Mouse (Mus musculus): ENCODE measurements around the gene Echdc1. TPM values are rescaled to one million over a fixed set of nuclear protein-coding genes. Genes with fewer than 3 reads are reported as not detected.

Echdc1 gene
- total and polyA plus RNA-seq, 3 experiments: 19.6 to 27.9 TPM; not detected in 1

- no peak overlapping the region for H3K27ac ChIP-seq (ENCODE audit: control insufficient read depth, low read depth, low read length)
- DNase-seq (ENCODE audit: low read depth, low spot score): no peak
- H3K9ac ChIP-seq (ENCODE audit: control insufficient read depth, low read depth, low read length, poor library complexity, severe bottlenecking): no peak overlapping the region
- H3K4me1 ChIP-seq (ENCODE audit: control insufficient read depth in 1 of 2, insufficient read depth in 2 of 2, low read length in 2 of 2): no peaks in the 10 kb centered on the region
- H3K4me3 ChIP-seq (ENCODE audit: control insufficient read depth in 1 of 2, insufficient read depth in 1 of 2, low read depth in 2 of 2, low read length in 2 of 2): no peak overlapping the region
- no peaks in the 10 kb centered on the region for H3K36me3 ChIP-seq (ENCODE audit: control insufficient read depth in 1 of 2, insufficient read depth in 2 of 2, low read length in 2 of 2)
- no peaks in the 10 kb centered on the region for H3K9me3 ChIP-seq (replicated peaks; ENCODE audit: insufficient read depth, low read length)
- H3K27me3 ChIP-seq (ENCODE audit: control insufficient read depth in 1 of 2, insufficient read depth in 2 of 2, low read length in 2 of 2): no peaks in the 10 kb centered on the region
- no peaks in the 10 kb centered on the region for H3K79me2 ChIP-seq (ENCODE audit: control insufficient read depth, insufficient read depth, low read length, poor library complexity)
- TF ChIP-seq UBTF (IDR thresholded peaks at IDR 0.05; ENCODE audit: borderline replicate concordance, insufficient read depth, low read depth, low read length): no peak
- TF ChIP-seq RAD21 (IDR thresholded peaks at IDR 0.05; ENCODE audit: low read depth, low read length): no peak
- TF ChIP-seq MAFK (IDR thresholded peaks at IDR 0.05; ENCODE audit: borderline replicate concordance, low read depth, low read length): no peak
- no peak for TF ChIP-seq KAT2A (conservative IDR thresholded peaks at IDR 0.05; ENCODE audit: low read depth, low read length)
- no peak for TF ChIP-seq MYC (IDR thresholded peaks at IDR 0.05; ENCODE audit: low read depth, low read length)
- TF ChIP-seq POLR2AphosphoS5 (IDR thresholded peaks at IDR 0.05; ENCODE audit: borderline replicate concordance, low read depth, low read length): no peak
- TF ChIP-seq NRF1 (IDR thresholded peaks at IDR 0.05; ENCODE audit: insufficient read depth, low read depth, low read length, poor library complexity, severe bottlenecking): no peak
- no peak for TF ChIP-seq CHD1 (IDR thresholded peaks at IDR 0.05; ENCODE audit: low read depth, low read length)
- TF ChIP-seq CTCF (IDR thresholded peaks at IDR 0.05 in 2 of 3, conservative IDR thresholded peaks at IDR 0.05 in 1 of 3; ENCODE audit: control insufficient read depth in 1 of 3, insufficient read depth in 1 of 3, low read depth in 2 of 3, low read length in 3 of 3, poor library complexity in 1 of 3, severe bottlenecking in 1 of 3): no peak
Observed at GRCm38 (mm10) chr10:29285757-29286156, 27.2 kb upstream of the Echdc1 start.

DNA sequence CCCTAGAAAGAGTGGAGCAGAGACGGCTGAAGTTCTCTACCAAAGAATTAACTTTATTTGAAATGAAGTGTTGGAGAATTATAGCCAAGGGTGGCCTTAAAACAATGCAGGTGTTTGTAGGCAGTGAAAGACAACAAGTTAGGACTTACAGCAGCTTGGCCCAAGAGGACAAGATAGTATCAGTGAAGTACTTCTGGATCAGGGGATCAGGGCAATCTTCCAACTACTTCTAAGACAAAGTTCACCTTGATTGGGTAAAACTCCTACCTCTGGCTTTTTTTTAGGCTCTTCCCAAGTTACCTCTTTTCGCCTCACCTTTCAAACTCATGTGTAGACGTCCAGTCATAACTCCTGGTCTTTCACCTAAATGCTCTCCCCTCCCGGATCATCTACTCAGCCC is 10.7 kb upstream of the Echdc1 start:
- Histone ChIP-seq H3K4me1 (ENCODE audit: control insufficient read depth in 1 of 2, insufficient read depth in 2 of 2, low read length in 2 of 2) (no peaks in the 10 kb centered on the region), H3K36me3 (ENCODE audit: control insufficient read depth in 1 of 2, insufficient read depth in 2 of 2, low read length in 2 of 2) (no peaks in the 10 kb centered on the region), H3K27me3 (ENCODE audit: control insufficient read depth in 1 of 2, insufficient read depth in 2 of 2, low read length in 2 of 2) (no peaks in the 10 kb centered on the region), H3K4me3 (ENCODE audit: control insufficient read depth in 1 of 2, insufficient read depth in 1 of 2, low read depth in 2 of 2, low read length in 2 of 2) (no peak overlapping the region), H3K27ac (ENCODE audit: control insufficient read depth, low read depth, low read length) (no peak overlapping the region), H3K9me3 (replicated peaks; ENCODE audit: insufficient read depth, low read length) (no peaks in the 10 kb centered on the region), H3K9ac (ENCODE audit: control insufficient read depth, low read depth, low read length, poor library complexity, severe bottlenecking) (no peak overlapping the region), H3K79me2 (ENCODE audit: control insufficient read depth, insufficient read depth, low read length, poor library complexity) (no peaks in the 10 kb centered on the region)
- no peak for TF ChIP-seq TCF12 (IDR thresholded peaks at IDR 0.05; ENCODE audit: low read depth, low read length)
- no peak for TF ChIP-seq MEF2A (IDR thresholded peaks at IDR 0.05; ENCODE audit: extremely low read depth, insufficient replicate concordance, low read depth, low read length, poor library complexity, severe bottlenecking)
- no peak for TF ChIP-seq CHD1 (IDR thresholded peaks at IDR 0.05; ENCODE audit: low read depth, low read length)
- no peak for TF ChIP-seq HCFC1 (IDR thresholded peaks at IDR 0.05; ENCODE audit: low read depth, low read length)
- TF ChIP-seq CHD2 (IDR thresholded peaks at IDR 0.05; ENCODE audit: low read length): no peak
- TF ChIP-seq RAD21 (IDR thresholded peaks at IDR 0.05; ENCODE audit: low read depth, low read length): no peak
- no peak for TF ChIP-seq RCOR1 (IDR thresholded peaks at IDR 0.05; ENCODE audit: low read depth, low read length)
- TF ChIP-seq USF1 (IDR thresholded peaks at IDR 0.05; ENCODE audit: low read depth, low read length): no peak
- DNase-seq (ENCODE audit: low read depth, low spot score): no peak
